Mouse (Mus musculus) embryonic facial prominence, embryonic 15.5 days (tissue): Measurements from ENCODE around the gene Smtnl2. TPM values are rescaled to one million over a fixed set of nuclear protein-coding genes. Genes with fewer than 3 reads are reported as not detected.
A peak's percentile ranks its signal among the peaks of the same experiment; 100 is the strongest.
"Not testable (repeated sequence)": the region's sequence is repeated elsewhere in the genome, so short reads cannot be mapped to it uniquely, and the experiment has no call there.

Experiments
- ATAC-seq: fragments of 200-750 bp; cut with Nextera tagmentation; 2 replicates; pipeline ENCODE4 v1.8.0; 2017; ENCODE audit warnings: low read depth, moderate TSS enrichment; ENCODE audit not compliant: insufficient number of reproducible peaks, low FRiP score, low TSS enrichment
- H3K27ac ChIP-seq: fragments of 300-500 bp; sonication (generic); replicated peaks from 2 replicates; pipeline ENCODE4 v1.5.1; 2015; ENCODE audit warnings: mild to moderate bottlenecking, inconsistent platforms
- H3K27me3 ChIP-seq: fragments of 300-500 bp; sonication (generic); 2 replicates; pipeline ENCODE4 v1.6.1; 2015; ENCODE audit warnings: inconsistent platforms
- H3K36me3 ChIP-seq: fragments of 300-500 bp; sonication (generic); 2 replicates; pipeline ENCODE4 v1.6.1; 2015; ENCODE audit warnings: mild to moderate bottlenecking, inconsistent platforms
- H3K4me1 ChIP-seq: fragments of 300-500 bp; sonication (generic); 2 replicates; pipeline ENCODE4 v1.6.1; 2015; ENCODE audit warnings: inconsistent platforms
- H3K4me2 ChIP-seq: fragments of 300-500 bp; sonication (generic); replicated peaks from 2 replicates; pipeline ENCODE4 v1.6.1; 2015; ENCODE audit warnings: mild to moderate bottlenecking, inconsistent platforms
- H3K4me3 ChIP-seq: fragments of 300-500 bp; sonication (generic); replicated peaks from 2 replicates; pipeline ENCODE4 v1.5.1; 2015; ENCODE audit warnings: mild to moderate bottlenecking, inconsistent platforms
- H3K9ac ChIP-seq: fragments of 300-500 bp; sonication (generic); 2 replicates; pipeline ENCODE4 v1.6.1; 2015; ENCODE audit warnings: inconsistent platforms
- H3K9me3 ChIP-seq: fragments of 300-500 bp; sonication (generic); replicated peaks from 2 replicates; pipeline ENCODE4 v1.6.1; 2016; ENCODE audit warnings: inconsistent platforms
- WGBS: fragments of 180-500 bp; shearing (Covaris S2); methylation state at CpG from one replicate; pipeline ENCODE4 v1.1.7; 2015; 5-methylcytosine and 5-hydroxymethylcytosine counted together
- polyA plus RNA-seq: library from polyadenylated mRNA; unstranded; fragments of >200 nt; fragmentation: Nextera tagmentation; extraction: Ambion mirVana; gene quantifications from 2 replicates; pipeline ENCODE4 v1.2.1, GENCODE M21; 2015

Smtnl2 gene
- polyA plus RNA-seq, 1 experiment from 2014 or later = 64.3 TPM

DNA sequence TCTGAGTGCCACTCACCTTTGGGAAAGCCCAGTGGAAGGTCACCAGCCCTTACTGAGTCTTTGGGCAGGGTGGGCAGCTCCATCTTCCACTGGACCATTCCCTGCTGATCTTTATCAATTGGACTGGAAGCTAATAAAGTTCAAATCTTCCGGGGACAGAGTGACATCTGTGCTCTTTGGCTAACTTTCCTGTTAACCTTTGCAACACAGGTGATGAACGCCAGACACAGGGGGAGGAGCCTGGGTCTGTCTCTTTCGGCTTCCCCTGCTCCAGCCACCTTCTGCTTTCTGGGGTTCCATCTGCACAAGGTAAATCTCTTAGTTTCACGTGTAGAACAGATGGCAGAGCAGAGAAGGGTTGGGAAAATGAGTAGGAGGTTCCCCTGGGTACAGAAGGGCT is 26.9 kb upstream of the Smtnl2 start:
- 54% methylated on average over 4 of the region's 4 CpGs for WGBS
- H3K4me1 ChIP-seq = peaks cover 25% of the 10 kb centered on the region

DNA sequence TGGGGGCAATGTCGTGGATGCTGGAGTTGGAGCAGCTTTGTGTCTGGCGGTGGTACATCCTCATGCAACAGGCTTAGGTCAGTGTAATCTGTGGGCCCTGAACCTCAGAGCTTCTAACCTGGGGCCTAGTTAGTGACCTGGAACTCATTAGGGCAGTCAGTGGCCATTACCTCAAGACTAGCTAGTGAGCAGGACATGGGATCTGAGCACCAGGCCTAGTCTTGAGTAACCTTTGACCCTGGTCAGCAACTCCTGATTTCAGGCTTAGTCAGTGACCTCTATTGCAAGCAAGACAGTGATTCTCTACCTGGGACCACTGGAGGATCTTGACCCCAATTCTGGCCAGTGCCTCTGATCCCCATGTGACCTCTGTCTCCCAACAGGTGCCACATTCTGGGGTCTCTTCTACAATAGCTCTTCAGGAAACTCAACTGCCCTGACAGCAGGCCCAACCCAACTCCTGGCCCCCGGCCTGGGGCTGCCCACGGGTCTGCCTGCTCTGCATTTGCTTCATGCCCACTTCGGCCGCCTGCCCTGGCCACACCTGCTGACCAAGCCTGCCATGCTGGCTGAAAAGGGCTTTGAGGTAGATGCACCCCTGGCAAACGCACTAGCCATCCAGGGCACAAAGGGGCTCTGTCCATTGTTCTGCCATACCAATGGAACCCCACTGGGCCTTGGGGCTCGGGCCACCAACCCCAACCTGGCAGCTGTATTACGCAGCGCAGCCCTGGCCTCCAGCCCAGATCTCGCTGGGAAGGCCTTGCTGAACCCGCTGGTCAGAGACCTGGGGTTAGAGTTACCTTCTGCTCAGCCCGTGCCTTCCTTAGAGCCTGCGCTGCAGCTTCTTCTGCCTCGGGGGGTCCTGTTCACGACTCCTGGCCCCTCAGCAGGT is 25.5 kb upstream of the Smtnl2 start:
- Histone ChIP-seq H3K4me2 (no peak overlapping the region), H3K27me3 (no peaks in the 10 kb centered on the region), H3K4me3 (no peak overlapping the region), H3K9me3 (no peaks in the 10 kb centered on the region), H3K9ac (no peak overlapping the region), H3K36me3 (no peaks in the 10 kb centered on the region), H3K4me1 (peaks cover 17% of the 10 kb centered on the region), H3K27ac (no peak overlapping the region)
- no peak for ATAC-seq
- WGBS = 82% methylated on average over 16 of the region's 16 CpGs

More for the DNA sequence above, 26.9 kb upstream of the Smtnl2 start:
- no peak overlapping the region for H3K4me3 ChIP-seq
- ATAC-seq = no peak
- H3K27ac ChIP-seq = no peak overlapping the region
- H3K4me2 ChIP-seq = no peak overlapping the region
- H3K36me3 ChIP-seq = peaks cover 11% of the 10 kb centered on the region
- no peak overlapping the region for H3K9ac ChIP-seq
- no peaks in the 10 kb centered on the region for H3K9me3 ChIP-seq
- H3K27me3 ChIP-seq = no peaks in the 10 kb centered on the region

GRCm38 (mm10) chr11:72436271-72436670 is 24.8 kb upstream of the Smtnl2 start:
- 63% methylated on average over 5 of the region's 5 CpGs for WGBS
- Histone ChIP-seq H3K27ac (no peak overlapping the region), H3K4me2 (peak overlapping the region; percentile 28; the same call in 1 of the 2 replicates), H3K4me1 (peaks cover 12% of the 10 kb centered on the region; the same call in 1 of the 2 replicates), H3K27me3 (no peaks in the 10 kb centered on the region), H3K4me3 (no peak overlapping the region), H3K9ac (no peak overlapping the region), H3K36me3 (no peaks in the 10 kb centered on the region), H3K9me3 (no peaks in the 10 kb centered on the region)
- no peak for ATAC-seq

GRCm38 (mm10) chr11:72435694-72436045 is 24.2 kb upstream of the Smtnl2 start:
- H3K4me2 ChIP-seq = peak overlapping the region; percentile 28
- 0 out of 2 replicates have a peak overlapping the region, but pooled peaks have one; percentile 10 for H3K4me3 ChIP-seq
- H3K4me1 ChIP-seq = peaks cover 12% of the 10 kb centered on the region; the same call in 1 of the 2 replicates
- no peak overlapping the region for H3K9ac ChIP-seq
- no peaks in the 10 kb centered on the region for H3K36me3 ChIP-seq
- no peaks in the 10 kb centered on the region for H3K27me3 ChIP-seq
- no peak for ATAC-seq
- H3K27ac ChIP-seq = peak overlapping the region; percentile 63
- 55% methylated on average over 2 of the region's 2 CpGs for WGBS
- H3K9me3 ChIP-seq = no peaks in the 10 kb centered on the region

GRCm38 (mm10) chr11:72434963-72435693 is 23.6 kb upstream of the Smtnl2 start, which contains the start of gene Ggt6:
Gene Ggt6, plus strand, starts transcription at chr11:72435526.
- H3K9ac ChIP-seq = no peak within 1 kb of the TSS
- peak; percentile 53; the same call in 1 of the 2 replicates for ATAC-seq
- H3K4me1 ChIP-seq = peaks cover 12% of the 10 kb centered on the region; the same call in 1 of the 2 replicates
- H3K9me3 ChIP-seq = no peaks in the 10 kb centered on the region
- no peaks in the 10 kb centered on the region for H3K27me3 ChIP-seq
- peak within 1 kb of the TSS; percentile 28 for H3K4me2 ChIP-seq
- peak within 1 kb of the TSS; percentile 68 for H3K27ac ChIP-seq
- H3K36me3 ChIP-seq = no peaks in the 10 kb centered on the region
- WGBS = 56% methylated on average over 11 of the region's 11 CpGs
- 0 out of 2 replicates have a peak within 1 kb of the TSS, but pooled peaks have one; percentile 10 for H3K4me3 ChIP-seq

DNA sequence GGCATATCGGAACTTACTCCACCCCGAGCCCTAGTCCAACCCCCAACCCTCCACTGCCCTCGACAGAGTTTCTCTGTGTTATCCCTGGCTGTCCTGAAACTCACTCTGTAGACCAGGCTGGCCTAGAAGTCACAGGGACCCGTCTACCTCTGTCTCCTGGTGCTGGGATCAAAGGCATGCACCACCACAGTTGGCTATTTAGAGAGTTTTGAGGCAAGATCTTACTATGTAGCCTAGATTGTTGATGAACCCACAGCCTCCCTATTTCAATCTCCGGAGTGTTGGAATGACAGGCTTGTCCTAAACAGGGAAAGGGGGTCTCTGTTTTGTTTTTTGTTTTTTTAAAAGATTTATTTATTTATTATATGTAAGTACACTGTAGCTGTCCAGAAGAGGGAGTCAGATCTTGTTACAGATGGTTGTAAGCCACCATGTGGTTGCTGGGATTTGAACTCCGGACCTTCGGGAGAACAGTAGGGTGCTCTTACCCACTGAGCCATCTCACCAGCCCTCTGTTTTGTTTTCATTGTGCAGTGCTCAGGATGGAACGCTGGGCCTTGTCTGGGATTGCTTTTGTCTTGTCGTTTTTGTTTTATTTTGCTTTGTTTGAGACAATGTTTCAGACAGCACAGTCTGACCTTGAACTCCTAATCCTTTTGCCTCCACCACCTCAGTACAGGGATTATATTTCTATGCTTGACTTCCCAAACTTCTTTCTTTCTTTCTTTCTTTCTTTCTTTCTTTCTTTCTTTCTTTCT is 19.0 kb upstream of the Smtnl2 start:
- H3K4me2 ChIP-seq, H3K27me3 ChIP-seq, H3K9ac ChIP-seq, H3K4me3 ChIP-seq, H3K36me3 ChIP-seq, H3K27ac ChIP-seq, ATAC-seq, H3K9me3 ChIP-seq, H3K4me1 ChIP-seq: not testable (repeated sequence)
- 68% methylated on average over 9 of the region's 9 CpGs for WGBS

DNA sequence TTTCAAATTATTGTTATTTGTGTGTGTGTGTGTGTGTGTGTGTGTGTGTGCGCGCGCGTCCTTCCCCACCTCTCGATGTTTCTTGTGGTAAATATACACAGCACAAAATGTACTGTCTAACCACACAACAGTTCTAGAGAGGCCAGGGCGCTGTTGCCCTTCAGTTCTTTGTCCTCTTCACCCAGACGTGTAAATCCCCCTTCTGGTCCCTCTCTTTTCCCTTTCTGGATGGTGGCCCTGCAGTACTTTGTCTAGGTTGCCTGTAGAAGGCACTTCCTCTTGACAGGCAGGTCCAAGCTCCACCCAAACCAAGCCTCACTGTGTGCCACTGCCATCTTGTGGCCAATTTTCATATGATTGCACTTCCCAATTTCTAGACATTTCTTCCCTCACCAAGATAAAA is 17.8 kb upstream of the Smtnl2 start:
- Histone ChIP-seq H3K4me1 (no peaks in the 10 kb centered on the region), H3K9me3 (no peaks in the 10 kb centered on the region), H3K27ac (no peak overlapping the region), H3K4me3 (0 out of 2 replicates have a peak overlapping the region, but pooled peaks have one; percentile 16), H3K36me3 (no peaks in the 10 kb centered on the region), H3K27me3 (no peaks in the 10 kb centered on the region), H3K4me2 (peak overlapping the region; percentile 30; the same call in 1 of the 2 replicates), H3K9ac (no peak overlapping the region)
- 41% methylated on average over 7 of the region's 7 CpGs for WGBS
- ATAC-seq = peak; percentile 73; the same call in 1 of the 2 replicates

DNA sequence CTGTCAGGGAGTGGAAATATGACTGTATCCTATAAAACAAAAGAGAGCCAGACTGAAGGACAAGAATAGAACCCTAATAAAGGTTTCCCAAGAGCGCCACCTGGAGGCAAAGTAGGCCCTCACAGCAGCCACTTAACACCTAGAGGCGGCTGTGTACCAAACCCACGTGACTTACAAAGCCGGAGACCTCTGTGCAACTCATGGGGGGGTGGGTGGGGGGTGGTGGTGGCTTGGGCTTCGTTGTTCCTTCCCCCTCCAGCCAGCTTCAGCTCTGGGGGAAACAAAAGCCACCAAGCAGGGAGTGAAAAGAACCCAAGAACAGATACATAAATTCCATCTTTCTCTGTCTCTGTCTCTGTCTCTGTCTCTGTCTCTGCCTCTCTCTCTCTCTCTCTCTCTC is 17.2 kb upstream of the Smtnl2 start:
- Histone ChIP-seq H3K9ac (no peak overlapping the region), H3K4me1 (no peaks in the 10 kb centered on the region), H3K4me2 (no peak overlapping the region; the same call in 1 of the 2 replicates), H3K27ac (no peak overlapping the region), H3K9me3 (no peaks in the 10 kb centered on the region), H3K27me3 (no peaks in the 10 kb centered on the region), H3K4me3 (no peak overlapping the region), H3K36me3 (no peaks in the 10 kb centered on the region)
- ATAC-seq = 0 out of 2 replicates have a peak, but pooled peaks have one; percentile 43
- 2% methylated on average over 5 of the region's 5 CpGs for WGBS

- ATAC-seq = no peak
- H3K36me3 ChIP-seq = no peaks in the 10 kb centered on the region
- H3K4me1 ChIP-seq = no peaks in the 10 kb centered on the region
- no peak overlapping the region for H3K9ac ChIP-seq
- H3K4me2 ChIP-seq = no peak overlapping the region
- H3K9me3 ChIP-seq = no peaks in the 10 kb centered on the region
- H3K27me3 ChIP-seq = no peaks in the 10 kb centered on the region
- no peak overlapping the region for H3K4me3 ChIP-seq
- no peak overlapping the region for H3K27ac ChIP-seq
These were observed 15.4 kb upstream of the Smtnl2 start for GRCm38 (mm10) chr11:72426884-72427283.

- no peaks in the 10 kb centered on the region for H3K36me3 ChIP-seq
- no peaks in the 10 kb centered on the region for H3K9me3 ChIP-seq
- ATAC-seq = no peak
- H3K9ac ChIP-seq = no peak overlapping the region
- H3K4me1 ChIP-seq = no peaks in the 10 kb centered on the region
- no peak overlapping the region for H3K4me2 ChIP-seq
- no peak overlapping the region for H3K4me3 ChIP-seq
- H3K27me3 ChIP-seq = no peaks in the 10 kb centered on the region
- H3K27ac ChIP-seq = no peak overlapping the region
These were observed 13.7 kb upstream of the Smtnl2 start for GRCm38 (mm10) chr11:72425201-72425600.

GRCm38 (mm10) chr11:72423686-72424085 is 12.2 kb upstream of the Smtnl2 start:
- H3K36me3 ChIP-seq = no peaks in the 10 kb centered on the region
- H3K27ac ChIP-seq = no peak overlapping the region
- no peak overlapping the region for H3K4me2 ChIP-seq
- no peak overlapping the region for H3K4me3 ChIP-seq
- WGBS = 80% methylated on average over 4 of the region's 4 CpGs
- no peaks in the 10 kb centered on the region for H3K4me1 ChIP-seq
- ATAC-seq = no peak
- no peaks in the 10 kb centered on the region for H3K9me3 ChIP-seq
- no peak overlapping the region for H3K9ac ChIP-seq
- no peaks in the 10 kb centered on the region for H3K27me3 ChIP-seq
